Mouse (Mus musculus) hindbrain, embryonic 10.5 days (tissue): Measurements from ENCODE around the gene Cep290. TPM values are rescaled to one million over a fixed set of nuclear protein-coding genes. Genes with fewer than 3 reads are reported as not detected.

Experiments
- DNase-seq: peaks from one replicate; pipeline ENCODE4 v3.0.0-alpha.2; 2017; ENCODE audit warnings: low spot score
- H3K27ac ChIP-seq: fragments of 300-500 bp; sonication (generic); 2 replicates; pipeline ENCODE4 v1.5.1; 2016; ENCODE audit warnings: mild to moderate bottlenecking, moderate library complexity
- H3K27me3 ChIP-seq: fragments of 300-500 bp; sonication (generic); 2 replicates; pipeline ENCODE4 v1.6.1; 2016; ENCODE audit warnings: mild to moderate bottlenecking; ENCODE audit not compliant: poor library complexity, insufficient read depth, severe bottlenecking
- H3K36me3 ChIP-seq: fragments of 300-500 bp; sonication (generic); 2 replicates; pipeline ENCODE4 v1.6.1; 2016; ENCODE audit warnings: mild to moderate bottlenecking, moderate library complexity
- H3K4me1 ChIP-seq: fragments of 300-500 bp; sonication (generic); replicated peaks from 2 replicates; pipeline ENCODE4 v1.6.1; 2016; ENCODE audit warnings: mild to moderate bottlenecking
- H3K4me3 ChIP-seq: fragments of 300-500 bp; sonication (generic); 2 replicates; pipeline ENCODE4 v1.5.1; 2016; ENCODE audit warnings: mild to moderate bottlenecking, moderate library complexity
- H3K9me3 ChIP-seq: fragments of 300-500 bp; sonication (generic); 2 replicates; pipeline ENCODE4 v1.6.1; 2016; ENCODE audit warnings: mild to moderate bottlenecking, moderate library complexity
- WGBS: fragments of 180-500 bp; shearing (Covaris S2); methylation state at CpG from one replicate; pipeline ENCODE4 v1.1.7; 2016; 5-methylcytosine and 5-hydroxymethylcytosine counted together
- polyA plus RNA-seq: library from polyadenylated mRNA; unstranded; fragments of >200 nt; fragmentation: Nextera tagmentation; extraction: Ambion mirVana; gene quantifications from 2 replicates; pipeline ENCODE4 v1.2.1, GENCODE M21; 2016

Gene Cep290
- polyA plus RNA-seq, 1 experiment from 2014 or later: 3.3 TPM

- H3K4me1 ChIP-seq: no peaks in the 10 kb centered on the region
- DNase-seq: no peak
- 76% methylated on average over 6 of the region's 6 CpGs for WGBS
- H3K4me3 ChIP-seq: no peak overlapping the region
- no peaks in the 10 kb centered on the region for H3K9me3 ChIP-seq
- H3K27me3 ChIP-seq: no peaks in the 10 kb centered on the region
- no peak overlapping the region for H3K27ac ChIP-seq
- H3K36me3 ChIP-seq: no peaks in the 10 kb centered on the region
Observed at GRCm38 (mm10) chr10:100617233-100617903, 130.0 kb downstream of the Cep290 start.

- no peak overlapping the region for H3K27ac ChIP-seq
- no peak for DNase-seq
- H3K9me3 ChIP-seq: no peaks in the 10 kb centered on the region
- no peaks in the 10 kb centered on the region for H3K27me3 ChIP-seq
- no peak overlapping the region for H3K4me3 ChIP-seq
- WGBS: 93% methylated on average over 7 of the region's 7 CpGs
- H3K4me1 ChIP-seq: no peaks in the 10 kb centered on the region
- H3K36me3 ChIP-seq: no peaks in the 10 kb centered on the region
Observed at GRCm38 (mm10) chr10:100619474-100619873, 132.1 kb downstream of the Cep290 start.

- H3K4me1 ChIP-seq: no peaks in the 10 kb centered on the region
- H3K36me3 ChIP-seq: no peaks in the 10 kb centered on the region
- 92% methylated on average over 12 of the region's 12 CpGs for WGBS
- no peak overlapping the region for H3K27ac ChIP-seq
- H3K9me3 ChIP-seq: no peaks in the 10 kb centered on the region
- no peak overlapping the region for H3K4me3 ChIP-seq
- DNase-seq: no peak
- no peaks in the 10 kb centered on the region for H3K27me3 ChIP-seq
Observed at GRCm38 (mm10) chr10:100620040-100620439, 132.7 kb downstream of the Cep290 start.

DNA sequence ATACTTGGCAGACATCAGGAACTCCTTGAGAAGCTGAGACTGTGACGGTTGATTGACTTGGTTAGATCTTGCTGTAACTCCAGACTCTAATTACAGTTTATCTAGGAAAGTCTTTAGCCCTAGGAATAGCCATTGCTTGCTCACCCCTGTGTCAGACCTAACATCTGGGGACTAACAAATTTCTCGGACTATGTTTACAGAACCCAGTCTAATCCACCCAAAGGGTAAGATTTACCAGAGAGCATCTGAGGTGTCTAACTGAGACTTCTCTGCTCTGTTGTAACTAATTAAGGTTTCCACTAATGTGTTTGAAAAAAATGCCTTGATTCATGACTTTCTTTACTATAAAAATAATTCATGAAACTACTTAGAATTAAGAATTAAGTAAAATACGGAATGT lies 135.1 kb downstream of the Cep290 start:
- no peaks in the 10 kb centered on the region for H3K27me3 ChIP-seq
- H3K4me1 ChIP-seq: no peaks in the 10 kb centered on the region
- DNase-seq: no peak
- no peak overlapping the region for H3K27ac ChIP-seq
- H3K9me3 ChIP-seq: no peaks in the 10 kb centered on the region
- no peaks in the 10 kb centered on the region for H3K36me3 ChIP-seq
- WGBS: 89% methylated on average over 3 of the region's 3 CpGs
- no peak overlapping the region for H3K4me3 ChIP-seq

Other genes starting within 250 kb of the Cep290 start
- gene Gm4301, start 151.9 kb upstream of the Cep290 start, polyA plus RNA-seq: not detected in 2 replicates
- not detected in 2 replicates for gene Gm4302, start 146.7 kb upstream of the Cep290 start, polyA plus RNA-seq
- not detected in 2 replicates for gene Gm4303, start 141.6 kb upstream of the Cep290 start, polyA plus RNA-seq
- not detected in 2 replicates for gene Gm4305, start 136.5 kb upstream of the Cep290 start, polyA plus RNA-seq
- not detected in 2 replicates for gene Gm4307, start 126.2 kb upstream of the Cep290 start, polyA plus RNA-seq
- not detected in 2 replicates for gene Gm4312, start 105.0 kb upstream of the Cep290 start, polyA plus RNA-seq
- gene Tmtc3, start 208 bp upstream of the Cep290 start, polyA plus RNA-seq: 15.5 and 20.1 TPM in 2 replicates
- gene 4930430F08Rik, start 102.9 kb downstream of the Cep290 start, polyA plus RNA-seq: 9.0 and 9.4 TPM in 2 replicates
- not detected in 2 replicates for gene 1700017N19Rik, start 102.9 kb downstream of the Cep290 start, polyA plus RNA-seq